Mouse (Mus musculus) thymus, adult 2 months (tissue): ENCODE results near the gene Psat1.

Experiments used
- CTCF ChIP-seq: fragments of 200-500 bp; IDR thresholded peaks from 2 replicates; pipeline ENCODE4 v1.5.1; 2012; ENCODE audit warnings: mild to moderate bottlenecking, control low read depth, low read length, moderate library complexity, borderline replicate concordance; ENCODE audit not compliant: control insufficient read depth, poor library complexity, insufficient read depth; ENCODE audit errors: extremely low read depth
- POLR2A ChIP-seq: fragments of 200-500 bp; IDR thresholded peaks from 2 replicates; pipeline ENCODE4 v1.6.1; 2012; ENCODE audit warnings: mild to moderate bottlenecking, low read length, control low read depth, moderate library complexity; ENCODE audit not compliant: control insufficient read depth, poor library complexity, insufficient read depth; ENCODE audit errors: extremely low read depth

DNA sequence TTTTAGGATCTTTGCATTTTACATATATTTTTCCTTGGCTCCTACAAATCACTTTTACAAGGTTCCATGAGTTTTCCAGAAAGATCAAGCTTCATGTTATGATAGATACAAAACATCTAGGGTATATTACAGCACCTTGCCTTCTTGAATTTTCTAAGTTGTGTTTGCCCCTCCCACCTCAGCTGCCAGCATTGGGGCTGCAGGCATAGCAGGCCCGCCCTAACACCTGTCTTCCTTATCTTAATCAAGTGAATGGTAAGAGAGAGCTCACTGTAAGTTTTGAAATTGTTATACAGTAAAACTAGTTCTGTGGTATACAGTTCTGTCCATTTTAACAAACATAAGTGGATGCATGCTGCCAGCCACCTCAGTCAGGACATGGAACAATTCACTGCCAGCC is 1.7 kb upstream of the Psat1 start:
- TF ChIP-seq CTCF: no peak
- TF ChIP-seq POLR2A: no peak
